Mouse (Mus musculus) stomach, postnatal 0 days (tissue): ENCODE results near the gene Prkar1a.

Experiments
- CTCF ChIP-seq: IDR thresholded peaks from 2 replicates; pipeline ENCODE4 v1.5.1; 2016; ENCODE audit warnings: antibody characterized with exemption, low read depth, mild to moderate bottlenecking, moderate library complexity
- EP300 ChIP-seq: optimal IDR thresholded peaks from 2 replicates; pipeline ENCODE3; 2016; ENCODE audit warnings: antibody characterized with exemption

- TF ChIP-seq EP300, result no peak
- no peak for TF ChIP-seq CTCF
Measured at GRCm38 (mm10) chr11:109702031-109702815, 53.0 kb downstream of the Prkar1a start.
